Mouse (Mus musculus) limb, embryonic 10.5 days (tissue): ENCODE results near the gene Rpl31. TPM values are rescaled to one million over a fixed set of nuclear protein-coding genes. Genes with fewer than 3 reads are reported as not detected.

ENCODE experiments used
- DNase-seq: peaks from one replicate; pipeline ENCODE4 v3.0.0-alpha.2; 2017; ENCODE audit warnings: low spot score
- H3K27ac ChIP-seq: fragments of 300-500 bp; sonication (generic); 2 replicates; pipeline ENCODE4 v1.5.1; 2016; ENCODE audit warnings: mild to moderate bottlenecking
- H3K27me3 ChIP-seq: fragments of 300-500 bp; sonication (generic); 2 replicates; pipeline ENCODE4 v1.6.1; 2016; ENCODE audit warnings: low read depth, mild to moderate bottlenecking; ENCODE audit not compliant: poor library complexity, severe bottlenecking
- H3K36me3 ChIP-seq: fragments of 300-500 bp; sonication (generic); 2 replicates; pipeline ENCODE4 v1.6.1; 2016; ENCODE audit warnings: mild to moderate bottlenecking, moderate library complexity
- H3K4me1 ChIP-seq: fragments of 300-500 bp; sonication (generic); 2 replicates; pipeline ENCODE4 v1.6.1; 2016
- H3K4me3 ChIP-seq: fragments of 300-500 bp; sonication (generic); 2 replicates; pipeline ENCODE4 v1.5.1; 2016; ENCODE audit warnings: mild to moderate bottlenecking, moderate library complexity
- H3K9me3 ChIP-seq: fragments of 300-500 bp; sonication (generic); replicated peaks from 2 replicates; pipeline ENCODE4 v1.6.1; 2016; ENCODE audit warnings: mild to moderate bottlenecking
- WGBS: fragments of 180-500 bp; shearing (Covaris S2); methylation state at CpG from one replicate; pipeline ENCODE4 v1.1.7; 2016; 5-methylcytosine and 5-hydroxymethylcytosine counted together
- polyA plus RNA-seq: library from polyadenylated mRNA; unstranded; fragments of >200 nt; fragmentation: Nextera tagmentation; extraction: Ambion mirVana; gene quantifications from 2 replicates; pipeline ENCODE4 v1.2.1, GENCODE M21; 2016

Rpl31 gene
- polyA plus RNA-seq = 467 and 570 TPM in 2 replicates

GRCm38 (mm10) chr1:39367601-39368266 lies at the start of gene Rpl31:
Gene Rpl31 (plus strand): TSS chr1:39367842.
- Histone ChIP-seq H3K4me1 (peaks cover 16% of the 10 kb centered on the region), H3K4me3 (peak within 1 kb of the TSS; percentile 92), H3K9me3 (no peaks in the 10 kb centered on the region), H3K27me3 (no peaks in the 10 kb centered on the region), H3K27ac (peak within 1 kb of the TSS; percentile 95), H3K36me3 (peaks cover 40% of the 10 kb centered on the region)
- peak; percentile 95 for DNase-seq
- under 1% methylated on average over 61 of the region's 62 CpGs for WGBS

GRCm38 (mm10) chr1:39317935-39318334 lies 49.7 kb upstream of the Rpl31 start:
- H3K4me1 ChIP-seq = peaks cover 9% of the 10 kb centered on the region
- 82% methylated on average over 2 of the region's 2 CpGs for WGBS
- H3K27ac ChIP-seq = no peak overlapping the region
- no peak overlapping the region for H3K4me3 ChIP-seq
- H3K9me3 ChIP-seq = no peaks in the 10 kb centered on the region
- H3K36me3 ChIP-seq = no peaks in the 10 kb centered on the region
- H3K27me3 ChIP-seq = no peaks in the 10 kb centered on the region
- DNase-seq = no peak

GRCm38 (mm10) chr1:39318870-39319269 lies 48.8 kb upstream of the Rpl31 start:
- H3K4me1 ChIP-seq = 0 out of 2 replicates have a peak, but pooled peaks cover 5% of the 10 kb centered on the region
- H3K27ac ChIP-seq = no peak overlapping the region
- H3K27me3 ChIP-seq = no peaks in the 10 kb centered on the region
- H3K36me3 ChIP-seq = no peaks in the 10 kb centered on the region
- no peak for DNase-seq
- H3K4me3 ChIP-seq = no peak overlapping the region
- WGBS = 76% methylated on average over 7 of the region's 7 CpGs
- no peaks in the 10 kb centered on the region for H3K9me3 ChIP-seq

GRCm38 (mm10) chr1:39321954-39322353 lies 45.7 kb upstream of the Rpl31 start:
- no peak for DNase-seq
- H3K4me3 ChIP-seq = no peak overlapping the region
- no peaks in the 10 kb centered on the region for H3K27me3 ChIP-seq
- H3K4me1 ChIP-seq = peaks cover 5% of the 10 kb centered on the region; the same call in 1 of the 2 replicates
- no peaks in the 10 kb centered on the region for H3K9me3 ChIP-seq
- 77% methylated on average over 6 of the region's 6 CpGs for WGBS
- no peak overlapping the region for H3K27ac ChIP-seq
- no peaks in the 10 kb centered on the region for H3K36me3 ChIP-seq

- WGBS = 91% methylated on average over 6 of the region's 6 CpGs
- no peaks in the 10 kb centered on the region for H3K36me3 ChIP-seq
Observed at GRCm38 (mm10) chr1:39325228-39325627, 42.4 kb upstream of the Rpl31 start.

GRCm38 (mm10) chr1:39327546-39327945 lies 40.1 kb upstream of the Rpl31 start:
- Histone ChIP-seq H3K27ac (no peak overlapping the region), H3K36me3 (no peaks in the 10 kb centered on the region), H3K27me3 (no peaks in the 10 kb centered on the region), H3K4me1 (peaks cover 8% of the 10 kb centered on the region), H3K4me3 (no peak overlapping the region), H3K9me3 (no peaks in the 10 kb centered on the region)
- DNase-seq = no peak
- WGBS = 75% methylated on average over 7 of the region's 7 CpGs

More at GRCm38 (mm10) chr1:39325228-39325627, 42.4 kb upstream of the Rpl31 start:
- DNase-seq = no peak
- H3K4me1 ChIP-seq = peaks cover 9% of the 10 kb centered on the region
- no peak overlapping the region for H3K27ac ChIP-seq
- no peak overlapping the region for H3K4me3 ChIP-seq
- no peaks in the 10 kb centered on the region for H3K9me3 ChIP-seq
- H3K27me3 ChIP-seq = no peaks in the 10 kb centered on the region

GRCm38 (mm10) chr1:39330857-39331594 lies 36.6 kb upstream of the Rpl31 start:
- no peak for DNase-seq
- Histone ChIP-seq H3K9me3 (no peaks in the 10 kb centered on the region), H3K4me3 (no peak overlapping the region), H3K27me3 (peaks cover 14% of the 10 kb centered on the region; the same call in 1 of the 2 replicates), H3K4me1 (peaks cover 18% of the 10 kb centered on the region), H3K27ac (no peak overlapping the region), H3K36me3 (no peaks in the 10 kb centered on the region)
- 75% methylated on average over 7 of the region's 7 CpGs for WGBS

- H3K36me3 ChIP-seq = no peaks in the 10 kb centered on the region
- H3K4me1 ChIP-seq = peaks cover 13% of the 10 kb centered on the region
- no peak overlapping the region for H3K27ac ChIP-seq
- peaks cover 23% of the 10 kb centered on the region for H3K27me3 ChIP-seq
- no peak for DNase-seq
- H3K4me3 ChIP-seq = no peak overlapping the region
- 91% methylated on average over 4 of the region's 4 CpGs for WGBS
- no peaks in the 10 kb centered on the region for H3K9me3 ChIP-seq
Observed at GRCm38 (mm10) chr1:39332456-39332855, 35.2 kb upstream of the Rpl31 start.

- no peak overlapping the region for H3K4me3 ChIP-seq
- peaks cover 10% of the 10 kb centered on the region; the same call in 1 of the 2 replicates for H3K4me1 ChIP-seq
- no peaks in the 10 kb centered on the region for H3K36me3 ChIP-seq
- H3K9me3 ChIP-seq = no peaks in the 10 kb centered on the region
- H3K27me3 ChIP-seq = peaks cover 23% of the 10 kb centered on the region
- DNase-seq = no peak
- H3K27ac ChIP-seq = no peak overlapping the region
- 40% methylated on average over 15 of the region's 15 CpGs for whole genome bisulfite sequencing
Observed at GRCm38 (mm10) chr1:39335561-39336196, 32.0 kb upstream of the Rpl31 start.

GRCm38 (mm10) chr1:39336788-39337187 lies 30.9 kb upstream of the Rpl31 start:
- H3K27me3 ChIP-seq = peaks cover 23% of the 10 kb centered on the region
- H3K4me3 ChIP-seq = no peak overlapping the region
- no peak overlapping the region for H3K27ac ChIP-seq
- 88% methylated on average over 8 of the region's 8 CpGs for WGBS
- H3K36me3 ChIP-seq = no peaks in the 10 kb centered on the region
- DNase-seq = no peak
- no peaks in the 10 kb centered on the region for H3K9me3 ChIP-seq
- peaks cover 10% of the 10 kb centered on the region; the same call in 1 of the 2 replicates for H3K4me1 ChIP-seq

GRCm38 (mm10) chr1:39338831-39339230 lies 28.8 kb upstream of the Rpl31 start:
- peaks cover 23% of the 10 kb centered on the region for H3K27me3 ChIP-seq
- WGBS = 72% methylated on average over 10 of the region's 10 CpGs
- H3K4me3 ChIP-seq = no peak overlapping the region
- no peak for DNase-seq
- peaks cover 10% of the 10 kb centered on the region; the same call in 1 of the 2 replicates for H3K4me1 ChIP-seq
- no peaks in the 10 kb centered on the region for H3K36me3 ChIP-seq
- H3K27ac ChIP-seq = no peak overlapping the region
- H3K9me3 ChIP-seq = no peaks in the 10 kb centered on the region

GRCm38 (mm10) chr1:39339455-39339854 lies 28.2 kb upstream of the Rpl31 start:
- peaks cover 22% of the 10 kb centered on the region for H3K27me3 ChIP-seq
- H3K36me3 ChIP-seq = no peaks in the 10 kb centered on the region
- 69% methylated on average over 5 of the region's 5 CpGs for WGBS

GRCm38 (mm10) chr1:39340156-39340555 lies 27.5 kb upstream of the Rpl31 start:
- Histone ChIP-seq H3K9me3 (no peaks in the 10 kb centered on the region), H3K36me3 (no peaks in the 10 kb centered on the region), H3K27me3 (peaks cover 17% of the 10 kb centered on the region), H3K27ac (no peak overlapping the region), H3K4me3 (no peak overlapping the region), H3K4me1 (peaks cover 9% of the 10 kb centered on the region; the same call in 1 of the 2 replicates)
- whole genome bisulfite sequencing = 88% methylated on average over 6 of the region's 6 CpGs
- DNase-seq = no peak

More at GRCm38 (mm10) chr1:39339455-39339854, 28.2 kb upstream of the Rpl31 start:
- Histone ChIP-seq H3K4me3 (no peak overlapping the region), H3K27ac (no peak overlapping the region), H3K4me1 (peaks cover 10% of the 10 kb centered on the region; the same call in 1 of the 2 replicates), H3K9me3 (no peaks in the 10 kb centered on the region)
- DNase-seq = no peak
